Mouse (Mus musculus) heart, embryonic 11.5 days (tissue): ENCODE results near the gene Ebf3. TPM values are rescaled to one million over a fixed set of nuclear protein-coding genes. Genes with fewer than 3 reads are reported as not detected.

Experiments
- ATAC-seq: fragments of 200-750 bp; cut with Nextera tagmentation; replicated peaks from 2 replicates; pipeline ENCODE4 v1.8.0; 2017; ENCODE audit warnings: moderate library complexity; ENCODE audit not compliant: insufficient number of reproducible peaks, low FRiP score, low TSS enrichment
- H3K27ac ChIP-seq: fragments of 300-500 bp; sonication (generic); 2 replicates; pipeline ENCODE4 v1.5.1; 2014; ENCODE audit warnings: mild to moderate bottlenecking, low read depth, low read length
- H3K27me3 ChIP-seq: fragments of 300-500 bp; sonication (generic); 2 replicates; pipeline ENCODE4 v1.6.1; 2014; ENCODE audit warnings: mild to moderate bottlenecking, low read length, mixed read lengths; ENCODE audit not compliant: control insufficient read depth, insufficient read depth
- H3K36me3 ChIP-seq: fragments of 300-500 bp; sonication (generic); 2 replicates; pipeline ENCODE4 v1.6.1; 2014; ENCODE audit warnings: mild to moderate bottlenecking, low read length, moderate library complexity, mixed read lengths; ENCODE audit not compliant: control insufficient read depth, insufficient read depth
- H3K4me1 ChIP-seq: fragments of 300-500 bp; sonication (generic); 2 replicates; pipeline ENCODE4 v1.6.1; 2014; ENCODE audit warnings: low read length; ENCODE audit not compliant: control insufficient read depth, insufficient read depth
- H3K4me2 ChIP-seq: fragments of 300-500 bp; sonication (generic); 2 replicates; pipeline ENCODE4 v1.6.1; 2014; ENCODE audit warnings: mild to moderate bottlenecking, moderate library complexity
- H3K4me3 ChIP-seq: fragments of 300-500 bp; sonication (generic); 2 replicates; pipeline ENCODE4 v1.5.1; 2014; ENCODE audit warnings: low read depth, low read length
- H3K9ac ChIP-seq: fragments of 300-500 bp; sonication (generic); 2 replicates; pipeline ENCODE4 v1.6.1; 2014; ENCODE audit warnings: mild to moderate bottlenecking, low read depth, low read length, moderate library complexity
- H3K9me3 ChIP-seq: fragments of 300-500 bp; sonication (generic); replicated peaks from 2 replicates; pipeline ENCODE4 v1.6.1; 2016; ENCODE audit warnings: low read length; ENCODE audit not compliant: control insufficient read depth
- WGBS: fragments of 180-500 bp; shearing (Covaris S2); extraction: QIAGEN DNeasy Blood & Tissue Kit; methylation state at CpG from one replicate; pipeline ENCODE4 v1.1.7; 2014; ENCODE audit not compliant: insufficient replicate concordance; 5-methylcytosine and 5-hydroxymethylcytosine counted together
- polyA plus RNA-seq: library from polyadenylated mRNA; unstranded; fragments of >200 nt; fragmentation: Nextera tagmentation; extraction: Ambion mirVana; gene quantifications from 2 replicates; pipeline ENCODE4 v1.2.1, GENCODE M21; 2014

The Ebf3 gene
- polyA plus RNA-seq, 1 experiment from 2014 or later: 1.6 TPM

- H3K9ac ChIP-seq: no peak overlapping the region
- no peak overlapping the region for H3K4me3 ChIP-seq
- H3K27me3 ChIP-seq: peaks cover 8% of the 10 kb centered on the region; the same call in 1 of the 2 replicates
- H3K4me2 ChIP-seq: no peak overlapping the region
- no peaks in the 10 kb centered on the region for H3K9me3 ChIP-seq
- H3K4me1 ChIP-seq: no peaks in the 10 kb centered on the region
- H3K27ac ChIP-seq: no peak overlapping the region
- H3K36me3 ChIP-seq: no peaks in the 10 kb centered on the region
- 72% methylated on average over 5 of the region's 5 CpGs for WGBS
- no peak for ATAC-seq
These were observed 74.6 kb downstream of the Ebf3 start for GRCm38 (mm10) chr7:137239542-137240133.

- Histone ChIP-seq H3K4me3 (no peak overlapping the region), H3K27ac (no peak overlapping the region), H3K36me3 (no peaks in the 10 kb centered on the region), H3K27me3 (peaks cover 10% of the 10 kb centered on the region; the same call in 1 of the 2 replicates), H3K4me2 (no peak overlapping the region), H3K9ac (no peak overlapping the region), H3K4me1 (no peaks in the 10 kb centered on the region), H3K9me3 (no peaks in the 10 kb centered on the region)
- ATAC-seq: no peak
- WGBS: 76% methylated on average over 12 of the region's 12 CpGs
These were observed 76.8 kb downstream of the Ebf3 start for GRCm38 (mm10) chr7:137237419-137237818.

GRCm38 (mm10) chr7:137223823-137224222 is 90.4 kb downstream of the Ebf3 start:
- ATAC-seq: no peak

GRCm38 (mm10) chr7:137222831-137223505 is 91.3 kb downstream of the Ebf3 start:
- no peaks in the 10 kb centered on the region for H3K9me3 ChIP-seq
- H3K27me3 ChIP-seq: no peaks in the 10 kb centered on the region
- H3K4me2 ChIP-seq: no peak overlapping the region
- no peak overlapping the region for H3K9ac ChIP-seq
- no peak overlapping the region for H3K27ac ChIP-seq
- H3K4me3 ChIP-seq: no peak overlapping the region
- WGBS: 84% methylated on average over 6 of the region's 6 CpGs
- no peaks in the 10 kb centered on the region for H3K36me3 ChIP-seq
- H3K4me1 ChIP-seq: no peaks in the 10 kb centered on the region
- no peak for ATAC-seq

More at GRCm38 (mm10) chr7:137223823-137224222, 90.4 kb downstream of the Ebf3 start:
- H3K27ac ChIP-seq: no peak overlapping the region
- no peaks in the 10 kb centered on the region for H3K4me1 ChIP-seq
- H3K9me3 ChIP-seq: no peaks in the 10 kb centered on the region
- no peaks in the 10 kb centered on the region for H3K36me3 ChIP-seq
- WGBS: 80% methylated on average over 3 of the region's 3 CpGs
- H3K4me2 ChIP-seq: no peak overlapping the region
- no peak overlapping the region for H3K9ac ChIP-seq
- no peak overlapping the region for H3K4me3 ChIP-seq
- no peaks in the 10 kb centered on the region for H3K27me3 ChIP-seq

- no peaks in the 10 kb centered on the region for H3K4me1 ChIP-seq
- H3K4me3 ChIP-seq: no peak overlapping the region
- no peaks in the 10 kb centered on the region for H3K9me3 ChIP-seq
- H3K27me3 ChIP-seq: no peaks in the 10 kb centered on the region
- 29% methylated on average over 6 of the region's 6 CpGs for WGBS
- no peaks in the 10 kb centered on the region for H3K36me3 ChIP-seq
- H3K9ac ChIP-seq: no peak overlapping the region
- H3K27ac ChIP-seq: no peak overlapping the region
- ATAC-seq: no peak
- H3K4me2 ChIP-seq: no peak overlapping the region
These were observed 92.6 kb downstream of the Ebf3 start for GRCm38 (mm10) chr7:137221599-137221998.

- ATAC-seq: no peak
- 82% methylated on average over 4 of the region's 4 CpGs for WGBS
These were observed 93.8 kb downstream of the Ebf3 start for GRCm38 (mm10) chr7:137220436-137220835.

GRCm38 (mm10) chr7:137218706-137219105 is 95.5 kb downstream of the Ebf3 start:
- Histone ChIP-seq H3K36me3 (no peaks in the 10 kb centered on the region), H3K4me2 (no peak overlapping the region), H3K4me1 (no peaks in the 10 kb centered on the region), H3K4me3 (no peak overlapping the region), H3K9me3 (no peaks in the 10 kb centered on the region), H3K27ac (no peak overlapping the region), H3K9ac (no peak overlapping the region), H3K27me3 (no peaks in the 10 kb centered on the region)
- 78% methylated on average over 12 of the region's 12 CpGs for WGBS
- no peak for ATAC-seq

More at GRCm38 (mm10) chr7:137220436-137220835, 93.8 kb downstream of the Ebf3 start:
- Histone ChIP-seq H3K36me3 (no peaks in the 10 kb centered on the region), H3K4me2 (no peak overlapping the region), H3K4me3 (no peak overlapping the region), H3K27ac (no peak overlapping the region), H3K27me3 (no peaks in the 10 kb centered on the region), H3K9ac (no peak overlapping the region), H3K4me1 (no peaks in the 10 kb centered on the region), H3K9me3 (no peaks in the 10 kb centered on the region)

GRCm38 (mm10) chr7:137213444-137213843 is 100.8 kb downstream of the Ebf3 start:
- Histone ChIP-seq H3K27me3 (no peaks in the 10 kb centered on the region), H3K36me3 (no peaks in the 10 kb centered on the region), H3K9ac (no peak overlapping the region), H3K27ac (no peak overlapping the region), H3K4me3 (no peak overlapping the region), H3K4me1 (no peaks in the 10 kb centered on the region), H3K4me2 (no peak overlapping the region), H3K9me3 (no peaks in the 10 kb centered on the region)
- WGBS: 67% methylated on average over 1 of the region's 1 CpGs
- no peak for ATAC-seq

GRCm38 (mm10) chr7:137211332-137211731 is 102.9 kb downstream of the Ebf3 start:
- no peak overlapping the region for H3K27ac ChIP-seq
- no peak for ATAC-seq
- H3K27me3 ChIP-seq: no peaks in the 10 kb centered on the region
- H3K4me3 ChIP-seq: no peak overlapping the region
- WGBS: 54% methylated on average over 4 of the region's 4 CpGs
- H3K9me3 ChIP-seq: no peaks in the 10 kb centered on the region
- no peaks in the 10 kb centered on the region for H3K4me1 ChIP-seq
- no peak overlapping the region for H3K9ac ChIP-seq
- no peaks in the 10 kb centered on the region for H3K36me3 ChIP-seq
- H3K4me2 ChIP-seq: no peak overlapping the region
